Mouse (Mus musculus): ENCODE measurements around the gene Adamtsl3. TPM values are rescaled to one million over a fixed set of nuclear protein-coding genes. Genes with fewer than 3 reads are reported as not detected.
A peak's percentile ranks its signal among the peaks of the same experiment; 100 is the strongest.

Gene Adamtsl3
- total and polyA plus RNA-seq, 2 experiments from 2014 or later = 1.5 to 9.7 TPM

GRCm38 (mm10) chr7:82424281-82424680 lies 88.8 kb downstream of the Adamtsl3 start:
- H3K4me2 ChIP-seq (ENCODE audit: low read depth, low read length) = no peak overlapping the region
- no peaks in the 10 kb centered on the region for H3K36me3 ChIP-seq (ENCODE audit: insufficient read depth, low read length)
- TF ChIP-seq CTCF (IDR thresholded peaks at IDR 0.05; ENCODE audit: low read depth) = no peak
- DNase-seq (ENCODE audit: low spot score) = no peak
- H3K27me3 ChIP-seq (ENCODE audit: insufficient read depth, low read length) = no peaks in the 10 kb centered on the region
- ATAC-seq = no peak
- no peak overlapping the region for H3K27ac ChIP-seq
- no peak overlapping the region for H3K4me3 ChIP-seq (ENCODE audit: low read length)
- H3K4me1 ChIP-seq (ENCODE audit: insufficient read depth, low read length) = no peaks in the 10 kb centered on the region
- WGBS = 98% methylated on average over 1 of the region's 1 CpGs
- H3K9me3 ChIP-seq (ENCODE audit: low read length) = no peaks in the 10 kb centered on the region
- H3K9ac ChIP-seq (replicated peaks; ENCODE audit: low read length) = no peak overlapping the region

GRCm38 (mm10) chr7:82425374-82425773 lies 89.9 kb downstream of the Adamtsl3 start:
- TF ChIP-seq CTCF (IDR thresholded peaks at IDR 0.05; ENCODE audit: low read depth) = no peak
- Histone ChIP-seq H3K4me2 (ENCODE audit: low read depth, low read length) (no peak overlapping the region), H3K4me3 (ENCODE audit: low read length) (no peak overlapping the region), H3K36me3 (ENCODE audit: insufficient read depth, low read length) (no peaks in the 10 kb centered on the region), H3K27me3 (ENCODE audit: insufficient read depth, low read length) (no peaks in the 10 kb centered on the region), H3K9ac (replicated peaks; ENCODE audit: low read length) (no peak overlapping the region), H3K27ac (no peak overlapping the region), H3K9me3 (ENCODE audit: low read length) (no peaks in the 10 kb centered on the region), H3K4me1 (ENCODE audit: insufficient read depth, low read length) (no peaks in the 10 kb centered on the region)
- 48% methylated on average over 11 of the region's 11 CpGs for WGBS
- no peak for ATAC-seq
- DNase-seq (ENCODE audit: low spot score) = peak; percentile 48

DNA sequence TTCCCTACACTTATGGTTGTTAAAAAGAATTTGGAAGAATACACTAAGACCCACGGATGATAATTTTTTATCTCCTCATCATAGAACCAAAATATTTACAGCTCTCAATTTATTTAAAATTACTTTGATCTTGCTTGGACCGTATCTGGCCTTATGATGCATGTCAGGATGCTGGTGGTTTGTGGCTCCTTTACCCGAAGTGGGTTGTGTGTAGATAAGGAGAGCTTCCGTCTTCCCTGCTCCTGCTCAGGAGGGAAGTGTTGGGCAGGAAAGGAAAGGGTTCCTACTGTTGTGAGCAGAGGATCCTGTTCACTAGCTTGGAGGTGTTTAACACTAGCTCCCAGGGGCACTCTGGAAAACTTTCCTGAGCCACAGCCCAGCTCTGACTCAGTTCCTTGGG lies 94.0 kb downstream of the Adamtsl3 start:
- no peak for ATAC-seq
- H3K4me1 ChIP-seq (ENCODE audit: insufficient read depth, low read length) = no peaks in the 10 kb centered on the region

GRCm38 (mm10) chr7:82431572-82431971 lies 96.1 kb downstream of the Adamtsl3 start:
- no peak for DNase-seq (ENCODE audit: low spot score)
- TF ChIP-seq CTCF (IDR thresholded peaks at IDR 0.05; ENCODE audit: low read depth) = no peak
- Histone ChIP-seq H3K27me3 (ENCODE audit: insufficient read depth, low read length) (no peaks in the 10 kb centered on the region), H3K36me3 (ENCODE audit: insufficient read depth, low read length) (no peaks in the 10 kb centered on the region), H3K4me3 (ENCODE audit: low read length) (no peak overlapping the region), H3K4me1 (ENCODE audit: insufficient read depth, low read length) (no peaks in the 10 kb centered on the region), H3K27ac (no peak overlapping the region), H3K9me3 (ENCODE audit: low read length) (no peaks in the 10 kb centered on the region), H3K9ac (replicated peaks; ENCODE audit: low read length) (no peak overlapping the region), H3K4me2 (ENCODE audit: low read depth, low read length) (no peak overlapping the region)
- WGBS = 66% methylated on average over 2 of the region's 2 CpGs
- ATAC-seq = no peak

More for the DNA sequence above, 94.0 kb downstream of the Adamtsl3 start:
- Histone ChIP-seq H3K36me3 (ENCODE audit: insufficient read depth, low read length) (no peaks in the 10 kb centered on the region), H3K27ac (no peak overlapping the region), H3K9me3 (ENCODE audit: low read length) (no peaks in the 10 kb centered on the region), H3K9ac (replicated peaks; ENCODE audit: low read length) (no peak overlapping the region), H3K4me3 (ENCODE audit: low read length) (no peak overlapping the region), H3K4me2 (ENCODE audit: low read depth, low read length) (no peak overlapping the region), H3K27me3 (ENCODE audit: insufficient read depth, low read length) (no peaks in the 10 kb centered on the region)
- DNase-seq (ENCODE audit: low spot score) = no peak
- 83% methylated on average over 4 of the region's 4 CpGs for WGBS
- TF ChIP-seq CTCF (IDR thresholded peaks at IDR 0.05; ENCODE audit: low read depth) = no peak

DNA sequence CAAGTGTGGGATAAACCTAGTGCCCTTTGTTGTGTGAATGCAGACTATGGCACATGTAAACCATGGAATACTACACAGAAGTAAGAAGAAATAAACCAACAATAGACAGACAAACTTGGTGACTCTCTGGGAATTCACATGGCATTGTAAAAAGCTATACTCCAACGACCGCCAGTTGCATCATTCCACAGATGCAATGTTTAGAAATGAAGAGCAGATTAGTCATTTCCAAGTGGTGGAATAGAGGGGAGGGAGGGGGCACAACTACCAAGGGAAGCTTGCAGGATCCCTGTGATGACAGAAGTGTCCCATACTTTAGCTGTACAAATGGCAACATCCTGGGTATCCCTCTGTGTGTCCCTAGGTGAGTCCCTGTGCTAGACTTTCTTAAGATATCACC lies 97.7 kb downstream of the Adamtsl3 start:
- no peaks in the 10 kb centered on the region for H3K9me3 ChIP-seq (ENCODE audit: low read length)
- no peak overlapping the region for H3K4me2 ChIP-seq (ENCODE audit: low read depth, low read length)
- H3K4me3 ChIP-seq (ENCODE audit: low read length) = no peak overlapping the region
- H3K27me3 ChIP-seq (ENCODE audit: insufficient read depth, low read length) = no peaks in the 10 kb centered on the region
- H3K9ac ChIP-seq (replicated peaks; ENCODE audit: low read length) = no peak overlapping the region
- ATAC-seq (no peak), DNase-seq (ENCODE audit: low spot score) (no peak)
- H3K27ac ChIP-seq = no peak overlapping the region
- TF ChIP-seq CTCF (IDR thresholded peaks at IDR 0.05; ENCODE audit: low read depth) = no peak
- no peaks in the 10 kb centered on the region for H3K4me1 ChIP-seq (ENCODE audit: insufficient read depth, low read length)
- no peaks in the 10 kb centered on the region for H3K36me3 ChIP-seq (ENCODE audit: insufficient read depth, low read length)
- WGBS = 89% methylated on average over 2 of the region's 2 CpGs

GRCm38 (mm10) chr7:82458376-82458775 lies 122.9 kb downstream of the Adamtsl3 start:
- Histone ChIP-seq H3K36me3 (ENCODE audit: insufficient read depth, low read length) (no peaks in the 10 kb centered on the region), H3K9me3 (ENCODE audit: low read length) (no peaks in the 10 kb centered on the region), H3K4me1 (ENCODE audit: insufficient read depth, low read length) (no peaks in the 10 kb centered on the region), H3K4me2 (ENCODE audit: low read depth, low read length) (no peak overlapping the region), H3K27me3 (ENCODE audit: insufficient read depth, low read length) (no peaks in the 10 kb centered on the region), H3K9ac (replicated peaks; ENCODE audit: low read length) (no peak overlapping the region), H3K27ac (no peak overlapping the region), H3K4me3 (ENCODE audit: low read length) (no peak overlapping the region)
- ATAC-seq (no peak), DNase-seq (ENCODE audit: low spot score) (peak; percentile 9)
- no peak for TF ChIP-seq CTCF (IDR thresholded peaks at IDR 0.05; ENCODE audit: low read depth)
- WGBS = 53% methylated on average over 2 of the region's 2 CpGs

GRCm38 (mm10) chr7:82462921-82463523 lies 127.5 kb downstream of the Adamtsl3 start:
- H3K9me3 ChIP-seq (ENCODE audit: low read length) = no peaks in the 10 kb centered on the region
- H3K27me3 ChIP-seq (ENCODE audit: insufficient read depth, low read length) = no peaks in the 10 kb centered on the region
- 89% methylated on average over 10 of the region's 10 CpGs for WGBS
- no peak overlapping the region for H3K27ac ChIP-seq
- no peak overlapping the region for H3K4me3 ChIP-seq (ENCODE audit: low read length)
- no peak for TF ChIP-seq CTCF (IDR thresholded peaks at IDR 0.05; ENCODE audit: low read depth)
- H3K36me3 ChIP-seq (ENCODE audit: insufficient read depth, low read length) = no peaks in the 10 kb centered on the region
- H3K4me2 ChIP-seq (ENCODE audit: low read depth, low read length) = no peak overlapping the region
- H3K9ac ChIP-seq (replicated peaks; ENCODE audit: low read length) = no peak overlapping the region
- H3K4me1 ChIP-seq (ENCODE audit: insufficient read depth, low read length) = no peaks in the 10 kb centered on the region
- DNase-seq (ENCODE audit: low spot score) (no peak), ATAC-seq (no peak)

Measured in hindbrain, postnatal 0 days (tissue).